ENCODE assay signal across 15 mouse cellular contexts in genomic region chr3:30260945-30261344, GRCm38 (mm10).
DNase-seq lines count a peak whose midpoint lies in the region; ATAC-seq and TF ChIP-seq lines count a peak whose summit lies in the region.
"Had no signal": no experiment of that assay in that cellular context is flagged by ENCODE, and none has a peak within 500 bp of the region (broad histone marks: within the 10 kb centered on the region; RNA-seq: fewer than 3 reads in every experiment).

No protein-coding gene starts in this region.

- H3K36me3 ChIP-seq in hindbrain, embryonic 15.5 days: no peaks in the 10 kb centered on the region
- no peaks in the 10 kb centered on the region for H3K36me3 ChIP-seq in hindbrain, embryonic 13.5 days
- H3K36me3 ChIP-seq in lung, postnatal 0 days (ENCODE audit: insufficient read depth, low read length): no peaks in the 10 kb centered on the region
- no peaks in the 10 kb centered on the region for H3K36me3 ChIP-seq in kidney, embryonic 14.5 days (ENCODE audit: control insufficient read depth, insufficient read depth, low read length)
- H3K36me3 ChIP-seq: midbrain, embryonic 12.5 days; neural tube, embryonic 13.5 days had no signal

- H3K4me2 ChIP-seq in hindbrain, embryonic 15.5 days: no peak overlapping the region
- no peak overlapping the region for H3K4me2 ChIP-seq in hindbrain, embryonic 13.5 days
- H3K4me2 ChIP-seq in lung, postnatal 0 days (replicated peaks; ENCODE audit: low read depth, low read length): no peak overlapping the region
- no peak overlapping the region for H3K4me2 ChIP-seq in kidney, embryonic 14.5 days (replicated peaks; ENCODE audit: low read depth, low read length)
- H3K4me2 ChIP-seq: forebrain, embryonic 13.5 days; midbrain, embryonic 12.5 days; neural tube, embryonic 13.5 days had no signal

- H3K4me3 ChIP-seq in hindbrain, embryonic 15.5 days: no peak overlapping the region
- H3K4me3 ChIP-seq in hindbrain, embryonic 13.5 days: no peak overlapping the region
- H3K4me3 ChIP-seq in lung, postnatal 0 days (ENCODE audit: low read depth, low read length): no peak overlapping the region
- no peak overlapping the region for H3K4me3 ChIP-seq in kidney, embryonic 14.5 days (ENCODE audit: low read length)
- H3K4me3 ChIP-seq: forebrain, embryonic 13.5 days; midbrain, embryonic 12.5 days; neural tube, embryonic 13.5 days had no signal

- peak; percentile 18 to 19 for DNase-seq in adrenal gland, postnatal 36 days
- DNase-seq in adrenal gland, adult 18-20 months (ENCODE audit: low spot score in 2 of 2): no peak
- peak; percentile 40 for DNase-seq in adipocyte (ENCODE audit: low spot score)
- DNase-seq in lung, postnatal 0 days (ENCODE audit: low spot score): peak; percentile 63
- no peak for DNase-seq in urinary bladder, adult 2 months (ENCODE audit: low spot score)
- DNase-seq: cerebellum, adult 8-10 months; gastrocnemius, postnatal 14 days; thymus, postnatal 4 days had no signal

- no peak overlapping the region for H3K9ac ChIP-seq in hindbrain, embryonic 15.5 days
- H3K9ac ChIP-seq in hindbrain, embryonic 13.5 days: no peak overlapping the region
- H3K9ac ChIP-seq in lung, postnatal 0 days (replicated peaks; ENCODE audit: low read depth): no peak overlapping the region
- H3K9ac ChIP-seq in kidney, embryonic 14.5 days (ENCODE audit: low read depth, low read length): no peak overlapping the region
- H3K9ac ChIP-seq: forebrain, embryonic 13.5 days; liver, embryonic 14.5 days; midbrain, embryonic 12.5 days; neural tube, embryonic 13.5 days had no signal

- no peaks in the 10 kb centered on the region for H3K27me3 ChIP-seq in hindbrain, embryonic 15.5 days
- H3K27me3 ChIP-seq in hindbrain, embryonic 13.5 days: no peaks in the 10 kb centered on the region
- H3K27me3 ChIP-seq in lung, postnatal 0 days (replicated peaks; ENCODE audit: insufficient read depth, low read length): no peaks in the 10 kb centered on the region
- no peaks in the 10 kb centered on the region for H3K27me3 ChIP-seq in kidney, embryonic 14.5 days (ENCODE audit: control insufficient read depth, insufficient read depth, low read length)
- H3K27me3 ChIP-seq: forebrain, embryonic 13.5 days; midbrain, embryonic 12.5 days; neural tube, embryonic 13.5 days had no signal

- no peaks in the 10 kb centered on the region for H3K9me3 ChIP-seq in hindbrain, embryonic 15.5 days
- no peaks in the 10 kb centered on the region for H3K9me3 ChIP-seq in hindbrain, embryonic 13.5 days
- H3K9me3 ChIP-seq in lung, postnatal 0 days (ENCODE audit: low read length): no peaks in the 10 kb centered on the region
- H3K9me3 ChIP-seq in kidney, embryonic 14.5 days (ENCODE audit: control insufficient read depth, low read length): no peaks in the 10 kb centered on the region
- H3K9me3 ChIP-seq: forebrain, embryonic 13.5 days; midbrain, embryonic 12.5 days; neural tube, embryonic 13.5 days had no signal

- no peak for TF ChIP-seq EP300 in lung, postnatal 0 days (IDR thresholded peaks at IDR 0.05)

- H3K4me1 ChIP-seq in hindbrain, embryonic 15.5 days (replicated peaks): no peaks in the 10 kb centered on the region
- H3K4me1 ChIP-seq in hindbrain, embryonic 13.5 days (replicated peaks): no peaks in the 10 kb centered on the region; the same call in 1 of the 2 replicates
- peaks cover 8% of the 10 kb centered on the region; the same call in 1 of the 2 replicates for H3K4me1 ChIP-seq in lung, postnatal 0 days (ENCODE audit: insufficient read depth, low read depth, low read length)
- H3K4me1 ChIP-seq in kidney, embryonic 14.5 days (ENCODE audit: control insufficient read depth, insufficient read depth, low read length): no peaks in the 10 kb centered on the region
- H3K4me1 ChIP-seq: forebrain, embryonic 13.5 days; neural tube, embryonic 13.5 days had no signal

- ATAC-seq in hindbrain, embryonic 15.5 days (ENCODE audit: low FRiP score, low read depth): peak; percentile 34; the same call in 1 of the 2 replicates
- no peak for ATAC-seq in hindbrain, embryonic 13.5 days (ENCODE audit: low FRiP score)
- peak; percentile 17; the same call in 1 of the 2 replicates for ATAC-seq in lung, postnatal 0 days
- no peak for ATAC-seq in kidney, embryonic 14.5 days (ENCODE audit: low FRiP score, low TSS enrichment)
- ATAC-seq: forebrain, embryonic 13.5 days had no signal

- WGBS in hindbrain, embryonic 15.5 days: 41% methylated on average over 4 of the region's 4 CpGs
- WGBS in hindbrain, embryonic 13.5 days: 30% methylated on average over 4 of the region's 4 CpGs
- 25% methylated on average over 4 of the region's 4 CpGs for WGBS in lung, postnatal 0 days
- WGBS in kidney, embryonic 14.5 days: 54% methylated on average over 4 of the region's 4 CpGs

- TF ChIP-seq CTCF in lung, postnatal 0 days (IDR thresholded peaks at IDR 0.05): no peak

- no peak overlapping the region for H3K27ac ChIP-seq in hindbrain, embryonic 15.5 days (replicated peaks)
- no peak overlapping the region for H3K27ac ChIP-seq in hindbrain, embryonic 13.5 days
- H3K27ac ChIP-seq in lung, postnatal 0 days (ENCODE audit: low read length): 0 out of 2 replicates have a peak overlapping the region, but pooled peaks have one; percentile 22
- no peak overlapping the region for H3K27ac ChIP-seq in kidney, embryonic 14.5 days (ENCODE audit: low read depth, low read length)
- H3K27ac ChIP-seq: forebrain, embryonic 13.5 days; liver, embryonic 14.5 days; midbrain, embryonic 12.5 days; neural tube, embryonic 13.5 days had no signal

Comparison
In these comparisons a context has a peak if more than half of its experiments do, and no peak if none do; other contexts are left out.
1. DNase-seq: peak in adrenal gland, postnatal 36 days (2 of 2), adipocyte (single experiment) and lung, postnatal 0 days (single experiment); none in adrenal gland, adult 18-20 months (0 of 2) and urinary bladder, adult 2 months (single experiment).
2. ATAC-seq: peak in hindbrain, embryonic 15.5 days (single experiment) and lung, postnatal 0 days (single experiment); none in hindbrain, embryonic 13.5 days (single experiment) and kidney, embryonic 14.5 days (single experiment).